Comparison of ENCODE assay signal across 20 mouse cellular contexts in genomic region chr19:8715868-8716766, GRCm38 (mm10). TPM values are rescaled to one million over a fixed set of nuclear protein-coding genes. Genes with fewer than 3 reads are reported as not detected.
DNase-seq lines count a peak whose midpoint lies in the region; ATAC-seq and TF ChIP-seq lines count a peak whose summit lies in the region.
"Had no signal": no experiment of that assay in that cellular context is flagged by ENCODE, and none has a peak within 500 bp of the region (broad histone marks: within the 10 kb centered on the region; RNA-seq: fewer than 3 reads in every experiment).

No protein-coding gene starts in this region.

- H3K27ac ChIP-seq in forebrain, embryonic 13.5 days = no peak overlapping the region; the same call in 1 of the 2 replicates
- no peak overlapping the region for H3K27ac ChIP-seq in forebrain, embryonic 10.5 days
- peak overlapping the region; percentile 6; the same call in 1 of the 2 replicates for H3K27ac ChIP-seq in spleen, adult 2 months (ENCODE audit: insufficient read depth, low read length)
- H3K27ac ChIP-seq in intestine, postnatal 0 days (ENCODE audit: low read depth, low read length) = peak overlapping the region; percentile 47
- H3K27ac ChIP-seq in small intestine, adult 2 months (ENCODE audit: insufficient read depth, low read depth, low read length) = peak overlapping the region; percentile 94
- H3K27ac ChIP-seq: embryonic facial prominence, embryonic 10.5 days; hindbrain, embryonic 13.5 days; midbrain, embryonic 10.5 days had no signal

- peaks cover 7% of the 10 kb centered on the region for H3K36me3 ChIP-seq in forebrain, embryonic 13.5 days (ENCODE audit: poor library complexity, severe bottlenecking)
- peaks cover 12% of the 10 kb centered on the region for H3K36me3 ChIP-seq in forebrain, embryonic 10.5 days (replicated peaks)
- H3K36me3 ChIP-seq in spleen, adult 2 months (ENCODE audit: control insufficient read depth, insufficient read depth, low read length) = peaks cover 3% of the 10 kb centered on the region; the same call in 1 of the 2 replicates
- no peaks in the 10 kb centered on the region for H3K36me3 ChIP-seq in intestine, postnatal 0 days (ENCODE audit: control insufficient read depth, insufficient read depth)
- H3K36me3 ChIP-seq in small intestine, adult 2 months (ENCODE audit: control insufficient read depth, insufficient read depth, low read length) = peaks cover 7% of the 10 kb centered on the region; the same call in 1 of the 2 replicates

- no peak for TF ChIP-seq CTCF in spleen, adult 2 months (IDR thresholded peaks at IDR 0.05; ENCODE audit: extremely low read depth, insufficient read depth, insufficient read length, insufficient replicate concordance)
- TF ChIP-seq CTCF in intestine, postnatal 0 days (IDR thresholded peaks at IDR 0.05; ENCODE audit: low read depth) = no peak
- no peak for TF ChIP-seq CTCF in small intestine, adult 2 months (IDR thresholded peaks at IDR 0.05; ENCODE audit: extremely low read depth, insufficient read length, insufficient replicate concordance, low read depth, low read length)

- H3K4me2 ChIP-seq in forebrain, embryonic 13.5 days = no peak overlapping the region
- no peak overlapping the region for H3K4me2 ChIP-seq in intestine, postnatal 0 days (replicated peaks; ENCODE audit: low read depth)
- H3K4me2 ChIP-seq: hindbrain, embryonic 13.5 days had no signal

- H3K9ac ChIP-seq in forebrain, embryonic 13.5 days = 0 out of 2 replicates have a peak overlapping the region, but pooled peaks have one; percentile 16
- H3K9ac ChIP-seq in intestine, postnatal 0 days (ENCODE audit: low read depth, low read length) = no peak overlapping the region
- H3K9ac ChIP-seq: hindbrain, embryonic 13.5 days had no signal

- H3K9me3 ChIP-seq in forebrain, embryonic 13.5 days (replicated peaks) = no peaks in the 10 kb centered on the region
- no peaks in the 10 kb centered on the region for H3K9me3 ChIP-seq in forebrain, embryonic 10.5 days
- no peaks in the 10 kb centered on the region for H3K9me3 ChIP-seq in intestine, postnatal 0 days (ENCODE audit: control insufficient read depth)
- H3K9me3 ChIP-seq: embryonic facial prominence, embryonic 10.5 days; G1E; hindbrain, embryonic 13.5 days; midbrain, embryonic 10.5 days had no signal

- DNase-seq in forebrain, embryonic 10.5 days (ENCODE audit: extremely low spot score, low spot score) = no peak
- DNase-seq in spleen, adult 2 months (ENCODE audit: low read depth in 1 of 2, low spot score in 2 of 2) = no peak
- no peak for DNase-seq in spleen, postnatal 36 days (ENCODE audit: low spot score in 2 of 2)
- no peak for DNase-seq in right cerebral cortex, postnatal 14 days
- DNase-seq: adrenal gland, postnatal 36 days; cerebellum, postnatal 25 days; gastrocnemius, postnatal 25 days; kidney, adult 2 months; kidney, postnatal 25 days; layer of hippocampus, postnatal 36 days; thymus, adult 2 months had no signal

- no peak overlapping the region for H3K4me3 ChIP-seq in forebrain, embryonic 13.5 days
- no peak overlapping the region for H3K4me3 ChIP-seq in forebrain, embryonic 10.5 days
- H3K4me3 ChIP-seq in spleen, adult 2 months (ENCODE audit: extremely low read depth, insufficient read depth, insufficient read length) = no peak overlapping the region
- no peak overlapping the region for H3K4me3 ChIP-seq in intestine, postnatal 0 days (ENCODE audit: low read depth, low read length)
- H3K4me3 ChIP-seq in small intestine, adult 2 months (ENCODE audit: low read depth, low read length) = no peak overlapping the region
- H3K4me3 ChIP-seq: embryonic facial prominence, embryonic 10.5 days; hindbrain, embryonic 13.5 days; midbrain, embryonic 10.5 days had no signal

- no peaks in the 10 kb centered on the region for H3K27me3 ChIP-seq in forebrain, embryonic 13.5 days
- no peaks in the 10 kb centered on the region for H3K27me3 ChIP-seq in forebrain, embryonic 10.5 days (ENCODE audit: poor library complexity, severe bottlenecking)
- no peaks in the 10 kb centered on the region for H3K27me3 ChIP-seq in spleen, adult 2 months (ENCODE audit: control insufficient read depth, insufficient read depth, low read length)
- no peaks in the 10 kb centered on the region for H3K27me3 ChIP-seq in intestine, postnatal 0 days (replicated peaks; ENCODE audit: control insufficient read depth, insufficient read depth, low read length)
- no peaks in the 10 kb centered on the region for H3K27me3 ChIP-seq in small intestine, adult 2 months (ENCODE audit: control insufficient read depth, insufficient read depth, low read length)
- H3K27me3 ChIP-seq: hindbrain, embryonic 13.5 days had no signal

- H3K4me1 ChIP-seq in forebrain, embryonic 13.5 days = peaks cover 25% of the 10 kb centered on the region
- peaks cover 26% of the 10 kb centered on the region for H3K4me1 ChIP-seq in forebrain, embryonic 10.5 days
- peaks cover 4% of the 10 kb centered on the region; the same call in 1 of the 2 replicates for H3K4me1 ChIP-seq in spleen, adult 2 months (ENCODE audit: control insufficient read depth, insufficient read depth, insufficient read length)
- no peaks in the 10 kb centered on the region for H3K4me1 ChIP-seq in intestine, postnatal 0 days (replicated peaks; ENCODE audit: control insufficient read depth, insufficient read depth, low read length)
- H3K4me1 ChIP-seq in small intestine, adult 2 months (ENCODE audit: control insufficient read depth, insufficient read depth, insufficient read length, low read length) = peaks cover 22% of the 10 kb centered on the region; the same call in 1 of the 2 replicates

- 68% methylated on average over 10 of the region's 10 CpGs for WGBS in forebrain, embryonic 13.5 days
- 70% methylated on average over 10 of the region's 10 CpGs for WGBS in forebrain, embryonic 10.5 days
- WGBS in spleen, adult 2 months = 85% methylated on average over 10 of the region's 10 CpGs
- 83% methylated on average over 10 of the region's 10 CpGs for WGBS in intestine, postnatal 0 days
- WGBS in small intestine, adult 2 months = 89% methylated on average over 10 of the region's 10 CpGs

- TF ChIP-seq POLR2A in spleen, adult 2 months (IDR thresholded peaks at IDR 0.05; ENCODE audit: low read depth, low read length) = no peak
- TF ChIP-seq POLR2A in small intestine, adult 2 months (IDR thresholded peaks at IDR 0.05; ENCODE audit: low read depth, low read length) = no peak

- no peak for ATAC-seq in forebrain, embryonic 13.5 days
- no peak for ATAC-seq in intestine, postnatal 0 days
- no peak for ATAC-seq in inflammation-experienced regulatory T-cells, adult 6 months
- ATAC-seq: lung, postnatal 0 days had no signal

RNA-seq across cellular contexts. Expression of gene Slc3a2, which starts 7.1 kb away (rescaled TPM):
- 135 and 143 TPM in 2 replicates for polyA plus RNA-seq in forebrain, embryonic 13.5 days (2015; fragmentation: Nextera tagmentation; extraction: Ambion mirVana)
- 136 and 149 TPM in 2 replicates for polyA plus RNA-seq in forebrain, embryonic 10.5 days (2016; fragmentation: Nextera tagmentation; extraction: Ambion mirVana)
- polyA plus RNA-seq in spleen, adult 2 months (2012; rRNA removed) = 122 and 129 TPM in 2 replicates
- 237 and 283 TPM in 2 replicates for polyA plus RNA-seq in intestine, postnatal 0 days (2015; fragmentation: Nextera tagmentation; extraction: Ambion mirVana)
- polyA plus RNA-seq in small intestine, adult 2 months (2012; rRNA removed) = 132 and 391 TPM in 2 replicates
- polyA plus RNA-seq in inflammation-experienced regulatory T-cells, adult 6 months (2017; shearing (Covaris generic)) = 10 to 100 TPM; 60.5 to 74.4 (median 68.9) TPM

RNA-seq across cellular contexts. Expression of gene Wdr74, which starts 19.5 kb away (rescaled TPM):
- 92.0 and 97.4 TPM in 2 replicates for polyA plus RNA-seq in forebrain, embryonic 13.5 days (2015; fragmentation: Nextera tagmentation; extraction: Ambion mirVana)
- 120 and 126 TPM in 2 replicates for polyA plus RNA-seq in forebrain, embryonic 10.5 days (2016; fragmentation: Nextera tagmentation; extraction: Ambion mirVana)
- polyA plus RNA-seq in spleen, adult 2 months (2012; rRNA removed) = 26.2 and 30.2 TPM in 2 replicates
- polyA plus RNA-seq in intestine, postnatal 0 days (2015; fragmentation: Nextera tagmentation; extraction: Ambion mirVana) = 32.8 and 33.4 TPM in 2 replicates
- 12.1 and 17.5 TPM in 2 replicates for polyA plus RNA-seq in small intestine, adult 2 months (2012; rRNA removed)
- 10 to 100 TPM; 38.0 to 71.7 (median 66.5) TPM for polyA plus RNA-seq in inflammation-experienced regulatory T-cells, adult 6 months (2017; shearing (Covaris generic))

RNA-seq across cellular contexts. Expression of gene 1700092M07Rik, which starts 24.4 kb away (rescaled TPM):
- 1.9 and 3.7 TPM in 2 replicates for polyA plus RNA-seq in forebrain, embryonic 13.5 days (2015; fragmentation: Nextera tagmentation; extraction: Ambion mirVana)
- 3.4 and 3.7 TPM in 2 replicates for polyA plus RNA-seq in forebrain, embryonic 10.5 days (2016; fragmentation: Nextera tagmentation; extraction: Ambion mirVana)
- polyA plus RNA-seq in spleen, adult 2 months (2012; rRNA removed) = not detected in 2 replicates
- 0.50 and 0.56 TPM in 2 replicates for polyA plus RNA-seq in intestine, postnatal 0 days (2015; fragmentation: Nextera tagmentation; extraction: Ambion mirVana)
- not detected in 2 replicates for polyA plus RNA-seq in small intestine, adult 2 months (2012; rRNA removed)
- polyA plus RNA-seq in inflammation-experienced regulatory T-cells, adult 6 months (2017; shearing (Covaris generic)) = 1 to 10 TPM in 1 of 3 experiments, not detected in 2; 1.8 TPM
- polyA plus RNA-seq: thymus, adult 2 months had no signal

RNA-seq across cellular contexts. Expression of gene Stx5a, which starts 25.1 kb away (rescaled TPM):
- polyA plus RNA-seq in forebrain, embryonic 13.5 days (2015; fragmentation: Nextera tagmentation; extraction: Ambion mirVana) = 117 and 118 TPM in 2 replicates
- 86.8 and 87.8 TPM in 2 replicates for polyA plus RNA-seq in forebrain, embryonic 10.5 days (2016; fragmentation: Nextera tagmentation; extraction: Ambion mirVana)
- 52.8 and 53.0 TPM in 2 replicates for polyA plus RNA-seq in spleen, adult 2 months (2012; rRNA removed)
- polyA plus RNA-seq in intestine, postnatal 0 days (2015; fragmentation: Nextera tagmentation; extraction: Ambion mirVana) = 83.4 and 89.2 TPM in 2 replicates
- 31.7 and 65.9 TPM in 2 replicates for polyA plus RNA-seq in small intestine, adult 2 months (2012; rRNA removed)
- 100 to 1,000 TPM in 2 of 3 experiments, 10 to 100 TPM in 1; 91.6 to 140 (median 134) TPM for polyA plus RNA-seq in inflammation-experienced regulatory T-cells, adult 6 months (2017; shearing (Covaris generic))

RNA-seq across cellular contexts. Expression of gene Nxf1, which starts 40.8 kb away (rescaled TPM):
- polyA plus RNA-seq in forebrain, embryonic 13.5 days (2015; fragmentation: Nextera tagmentation; extraction: Ambion mirVana) = 194 and 211 TPM in 2 replicates
- polyA plus RNA-seq in forebrain, embryonic 10.5 days (2016; fragmentation: Nextera tagmentation; extraction: Ambion mirVana) = 254 and 275 TPM in 2 replicates
- polyA plus RNA-seq in spleen, adult 2 months (2012; rRNA removed) = 80.2 and 104 TPM in 2 replicates
- polyA plus RNA-seq in intestine, postnatal 0 days (2015; fragmentation: Nextera tagmentation; extraction: Ambion mirVana) = 54.5 and 57.2 TPM in 2 replicates
- 13.3 and 25.4 TPM in 2 replicates for polyA plus RNA-seq in small intestine, adult 2 months (2012; rRNA removed)
- polyA plus RNA-seq in inflammation-experienced regulatory T-cells, adult 6 months (2017; shearing (Covaris generic)) = 100 to 1,000 TPM; 130 to 193 (median 160) TPM

Comparison
In these comparisons a context has a peak if more than half of its experiments do, and no peak if none do; other contexts are left out.
1. H3K27ac ChIP-seq: peak in spleen, adult 2 months (single experiment), intestine, postnatal 0 days (single experiment) and small intestine, adult 2 months (single experiment); none in forebrain, embryonic 13.5 days (single experiment) and forebrain, embryonic 10.5 days (single experiment).